Mouse (Mus musculus) left cerebral cortex, adult 11 months (tissue): Measurements from ENCODE around the gene Olfr541.
"Not testable (repeated sequence)": the region's sequence is repeated elsewhere in the genome, so short reads cannot be mapped to it uniquely, and the experiment has no call there.

Experiments used
- DNase-seq: peaks from one replicate; pipeline ENCODE4 v3.0.0; 2022; ENCODE audit warnings: low spot score

Olfr541 gene

DNA sequence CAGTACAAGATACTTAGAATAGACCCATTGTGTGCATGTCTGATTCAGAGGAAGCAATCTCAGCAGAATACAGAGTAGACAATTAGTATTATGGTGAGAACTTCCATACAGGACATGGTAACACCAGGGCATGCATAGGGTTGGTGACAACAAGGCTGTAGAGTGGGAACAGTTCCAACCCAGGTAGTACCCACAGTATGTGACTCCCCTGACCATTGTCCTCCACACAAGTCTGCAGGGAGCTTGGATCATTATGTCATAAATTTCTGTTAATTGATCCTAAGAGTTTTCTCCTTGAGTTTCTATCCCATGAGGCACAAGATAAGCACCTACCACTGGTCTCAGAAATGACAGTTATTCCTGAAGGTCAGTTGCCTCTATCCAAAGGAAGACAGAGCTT is at the start of gene Olfr541:
Gene Olfr541 (plus strand): TSS at position 301 of the 400 bp plus-strand sequence.
- no peak for DNase-seq

DNA sequence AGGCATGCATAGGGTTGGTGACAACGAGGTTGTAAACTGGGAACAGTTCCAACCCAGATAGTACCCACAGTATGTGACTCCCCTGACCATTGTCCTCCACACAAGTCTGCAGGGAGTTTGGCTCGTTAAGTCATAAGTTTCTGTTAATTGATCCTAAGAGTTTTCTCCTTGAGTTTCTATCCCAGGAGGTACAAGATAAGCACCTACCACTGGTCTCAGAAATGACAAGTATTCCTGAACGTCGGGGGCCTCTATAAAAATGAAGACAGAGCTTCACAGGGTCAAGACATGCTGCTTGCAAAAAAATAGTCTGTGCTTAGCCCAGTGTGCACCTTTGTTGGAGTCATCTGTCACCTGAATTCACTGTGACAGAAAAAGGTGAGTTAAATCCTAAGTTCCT is 37.4 kb upstream of the Olfr541 start, which contains the start of gene Olfr539:
Gene Olfr539 (plus strand): TSS at position 301 of the 400 bp plus-strand sequence.
- DNase-seq = no peak

- DNase-seq = not testable (repeated sequence)
These were observed 26.4 kb upstream of the Olfr541 start for GRCm38 (mm10) chr7:140670693-140671092.

DNA sequence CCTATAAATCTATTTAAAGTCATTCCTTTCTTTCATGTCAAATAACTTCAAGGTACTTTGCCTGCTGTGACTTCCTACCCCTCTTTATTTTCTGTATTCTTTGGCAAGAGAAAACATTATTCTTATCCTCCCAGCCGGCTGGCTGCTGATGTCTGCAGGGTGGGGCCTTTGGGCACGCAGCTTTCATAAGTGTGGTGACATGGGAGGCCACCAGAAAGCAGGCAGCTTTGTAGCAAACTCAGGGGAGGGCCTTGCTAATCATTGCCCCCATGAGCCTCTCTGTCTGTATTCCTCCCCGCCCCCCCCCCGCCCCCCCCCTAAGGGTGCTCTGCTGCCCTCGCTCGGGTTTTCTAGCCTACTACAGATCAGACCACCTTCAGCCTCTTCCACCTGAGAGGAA is 21.2 kb upstream of the Olfr541 start:
- DNase-seq = no peak

GRCm38 (mm10) chr7:140679591-140679990 is 17.5 kb upstream of the Olfr541 start:
- DNase-seq = not testable (repeated sequence)

GRCm38 (mm10) chr7:140681651-140682050 is 15.4 kb upstream of the Olfr541 start, which contains the start of gene Olfr45:
TSS of gene Olfr45 (plus strand) at chr7:140681951.
- no peak for DNase-seq

DNA sequence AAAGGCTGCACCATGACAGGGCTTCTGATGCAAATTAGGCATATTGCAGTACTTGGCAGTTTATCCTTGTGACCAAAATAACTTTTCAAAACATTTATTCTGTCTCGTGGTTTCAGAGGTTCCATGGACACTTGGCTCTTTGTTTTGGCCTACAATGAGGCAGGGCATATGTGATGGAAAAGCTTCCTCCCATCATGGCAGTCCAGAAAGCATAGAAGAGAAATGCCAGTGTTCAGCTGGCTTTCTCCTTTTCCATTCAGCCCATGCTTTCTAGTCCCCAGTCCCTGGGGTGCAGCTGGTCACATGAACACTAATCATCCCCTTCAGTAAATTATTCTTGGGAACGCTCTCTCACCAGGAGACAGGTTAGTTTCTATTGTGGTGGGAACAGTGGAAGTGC is 9.3 kb downstream of the Olfr541 start:
- DNase-seq = no peak

DNA sequence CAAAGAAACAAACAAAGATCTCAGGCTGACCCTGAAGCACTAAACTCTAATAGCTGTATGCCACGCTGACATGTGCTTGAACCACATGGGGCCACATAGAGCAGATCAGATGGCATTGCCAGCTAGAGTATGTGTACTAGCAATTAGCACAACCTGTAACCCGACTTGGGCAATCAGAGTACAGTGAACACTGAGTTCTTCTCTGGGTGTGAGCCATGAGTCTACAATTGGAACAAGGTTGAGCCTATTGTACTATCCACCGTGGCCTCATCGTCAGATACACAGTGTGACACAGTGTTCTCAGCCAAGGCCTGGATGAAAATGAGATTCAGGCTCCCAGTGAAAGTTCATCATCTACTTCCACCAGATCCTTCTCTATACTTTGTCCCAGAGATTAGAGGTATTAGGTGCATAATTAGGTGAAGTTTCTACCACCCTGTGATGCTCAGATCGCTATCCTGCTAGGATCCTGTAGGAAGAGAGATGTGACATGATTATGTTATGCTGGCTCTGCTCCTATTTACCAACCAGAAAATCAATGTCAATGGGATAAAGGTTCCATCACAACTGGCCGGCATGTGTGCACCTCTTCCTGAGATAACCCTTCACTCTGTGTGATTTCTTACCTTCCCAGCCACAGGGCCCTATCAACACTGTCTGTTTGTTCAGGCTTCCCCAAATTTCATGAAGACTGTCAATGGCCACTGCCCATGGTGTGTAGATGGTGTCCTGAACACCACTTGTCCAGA is 10.6 kb downstream of the Olfr541 start:
- DNase-seq = no peak

GRCm38 (mm10) chr7:140717155-140718055 is 20.3 kb downstream of the Olfr541 start:
- no peak for DNase-seq

DNA sequence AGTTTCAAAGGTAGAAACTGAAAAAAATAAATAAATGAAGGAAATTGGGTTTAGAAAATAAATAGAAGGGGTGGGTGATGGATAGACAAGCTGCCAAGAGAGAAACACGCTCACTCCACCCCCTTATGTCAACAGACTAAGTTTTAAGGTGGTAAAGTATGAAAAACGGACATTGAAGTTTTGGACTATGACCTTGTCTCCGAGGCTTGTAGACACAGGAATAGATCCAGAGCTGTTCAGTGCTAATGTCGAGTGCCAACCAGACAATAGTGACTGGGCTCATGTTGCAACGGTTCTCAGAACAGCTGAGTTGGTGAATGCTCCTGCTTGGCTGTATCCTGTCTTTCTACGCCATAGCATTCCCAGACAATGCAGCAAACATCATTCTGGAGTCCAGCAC is 24.0 kb downstream of the Olfr541 start:
- no peak for DNase-seq

DNA sequence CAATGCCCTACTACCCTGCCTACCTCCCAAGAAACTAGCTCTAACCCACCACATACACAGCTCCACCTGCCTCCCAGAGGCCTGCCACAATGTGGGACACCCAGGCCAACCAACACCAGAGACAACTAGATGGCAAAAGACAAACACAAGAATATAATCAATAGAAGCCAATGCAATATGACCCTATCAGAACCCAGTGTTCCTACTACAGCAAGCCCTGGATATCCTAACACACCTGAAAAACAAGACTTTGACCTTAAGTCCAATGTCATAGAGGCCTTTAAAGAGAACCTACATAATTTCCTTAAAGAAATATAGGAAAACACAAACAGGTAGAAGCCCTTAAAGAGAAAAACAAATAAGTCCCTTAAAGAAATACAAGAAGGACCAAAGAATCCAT is 28.5 kb downstream of the Olfr541 start:
- DNase-seq = no peak

DNA sequence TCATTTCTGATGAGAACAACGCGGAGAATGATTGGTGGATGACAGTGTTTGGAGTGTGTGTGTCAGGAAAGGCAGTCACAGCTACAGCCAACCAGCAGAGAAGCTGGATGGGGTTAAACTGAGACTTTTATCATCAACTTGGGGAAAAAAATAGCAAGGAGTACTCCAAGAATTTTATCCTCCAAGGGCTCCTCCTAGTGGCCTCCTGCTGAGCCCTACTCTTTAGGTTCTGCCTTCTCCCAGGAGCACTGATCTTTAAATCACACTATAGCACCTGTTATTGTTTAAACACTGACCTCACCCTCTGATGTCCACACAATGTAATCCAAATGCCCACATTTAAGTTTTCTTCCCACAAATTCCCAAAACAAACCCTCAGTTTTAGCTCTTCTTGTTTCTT is 36.1 kb downstream of the Olfr541 start:
- DNase-seq = no peak

- DNase-seq = no peak
These were observed 50.3 kb downstream of the Olfr541 start for GRCm38 (mm10) chr7:140747402-140747801.

- DNase-seq = no peak
These were observed 51.2 kb downstream of the Olfr541 start for GRCm38 (mm10) chr7:140748116-140748826.

DNA sequence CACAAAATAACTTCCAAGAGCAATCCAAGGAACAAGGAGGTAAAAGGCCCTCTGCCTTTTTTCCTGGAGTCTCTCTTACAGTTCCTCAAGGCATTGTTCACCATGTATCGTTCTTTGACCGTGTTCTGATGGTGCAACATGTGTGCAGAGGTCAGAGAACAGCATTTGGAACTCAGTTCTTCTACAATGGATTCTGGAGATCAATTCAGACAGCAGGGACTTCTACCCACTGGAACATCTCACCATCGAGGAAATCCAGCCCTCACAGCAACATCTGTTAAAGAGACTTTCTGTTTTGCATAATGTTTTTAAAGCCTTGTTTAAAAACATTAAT is 51.7 kb downstream of the Olfr541 start:
- no peak for DNase-seq

DNA sequence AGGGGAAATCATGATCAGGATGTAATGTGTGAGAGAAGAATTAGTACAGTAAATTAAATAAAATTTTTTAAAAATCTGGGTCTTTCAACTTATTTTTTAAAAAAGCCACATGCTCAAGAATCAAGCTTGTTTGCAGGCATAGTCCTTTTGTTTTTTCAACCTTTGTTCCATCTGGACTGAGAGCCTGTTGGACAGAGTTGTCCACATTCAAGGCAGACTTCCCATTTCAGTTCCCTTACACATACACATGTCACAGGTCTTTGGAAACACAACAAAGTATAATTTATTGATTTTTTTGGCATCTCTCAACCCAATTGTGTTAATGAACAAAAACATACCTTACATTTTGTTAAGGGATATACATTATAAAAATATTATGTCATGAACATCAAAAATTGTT is 57.5 kb downstream of the Olfr541 start:
- DNase-seq = no peak
